Mouse (Mus musculus): ENCODE data around the gene Otor. TPM values are rescaled to one million over a fixed set of nuclear protein-coding genes. Genes with fewer than 3 reads are reported as not detected.

The Otor gene
- polyA plus RNA-seq, 1 experiment: not detected

DNA sequence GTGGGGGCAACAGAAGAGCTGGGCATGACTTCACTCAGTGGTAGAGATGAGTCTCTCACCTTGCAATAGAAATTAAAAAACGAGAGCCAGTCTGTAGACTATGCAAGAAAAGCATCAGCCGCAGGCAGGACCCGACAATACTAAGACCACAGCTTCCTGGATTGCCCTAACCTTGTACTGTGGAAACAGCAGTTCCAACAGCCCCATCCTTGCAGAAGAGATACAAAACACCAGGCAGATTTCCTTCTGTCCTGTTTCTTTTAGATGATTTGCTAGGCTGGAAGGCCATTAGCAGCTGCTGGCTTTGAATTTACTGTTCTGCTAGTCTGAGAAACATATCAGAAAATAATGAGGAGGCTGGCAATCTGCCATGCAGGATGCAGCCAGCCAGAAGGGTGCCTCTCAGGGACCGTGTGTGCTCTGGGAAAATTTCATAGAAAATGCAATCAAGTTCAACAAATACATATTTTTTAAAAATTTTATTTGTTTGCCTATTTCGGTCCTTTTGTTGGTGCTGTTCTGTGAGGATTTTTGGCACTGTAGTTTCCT, 52.9 kb downstream of the Otor start:
- 68% methylated on average over 5 of the region's 5 CpGs for WGBS
- Histone ChIP-seq H3K27me3 (ENCODE audit: control insufficient read depth, insufficient read depth, low read length) (no peaks in the 10 kb centered on the region), H3K36me3 (ENCODE audit: control insufficient read depth, insufficient read depth, low read length) (no peaks in the 10 kb centered on the region), H3K27ac (ENCODE audit: insufficient read depth, low read depth, low read length) (no peak overlapping the region), H3K4me1 (ENCODE audit: control insufficient read depth, insufficient read depth, insufficient read length, low read length) (no peaks in the 10 kb centered on the region), H3K4me3 (ENCODE audit: low read depth, low read length) (no peak overlapping the region)
- TF ChIP-seq CTCF (IDR thresholded peaks at IDR 0.05; ENCODE audit: extremely low read depth, insufficient read length, insufficient replicate concordance, low read depth, low read length): no peak
- TF ChIP-seq POLR2A (IDR thresholded peaks at IDR 0.05; ENCODE audit: low read depth, low read length): no peak

Other genes with a start within 250 kb of the Otor start
- gene Kif16b, start 176.9 kb upstream of the Otor start, polyA plus RNA-seq (2012; rRNA removed): 5.5 and 12.5 TPM in 2 replicates
- 0.43 and 0.44 TPM in 2 replicates for gene Snrpb2, start 15.4 kb upstream of the Otor start, polyA plus RNA-seq (2012; rRNA removed)

Measured in small intestine, adult 2 months (tissue).